Mouse (Mus musculus) hindbrain, embryonic 15.5 days (tissue): ENCODE data around the gene Cyp2r1. TPM values are rescaled to one million over a fixed set of nuclear protein-coding genes. Genes with fewer than 3 reads are reported as not detected.
A peak's percentile ranks its signal among the peaks of the same experiment; 100 is the strongest.
"Not testable (repeated sequence)": the region's sequence is repeated elsewhere in the genome, so short reads cannot be mapped to it uniquely, and the experiment has no call there.

ENCODE experiments used
- ATAC-seq: fragments of 200-750 bp; cut with Nextera tagmentation; 2 replicates; pipeline ENCODE4 v1.8.0; 2017; ENCODE audit warnings: low read depth, moderate number of reproducible peaks, moderate TSS enrichment; ENCODE audit not compliant: low FRiP score
- H3K27ac ChIP-seq: fragments of 300-500 bp; sonication (generic); replicated peaks from 2 replicates; pipeline ENCODE4 v1.5.1; 2015; ENCODE audit warnings: mild to moderate bottlenecking, inconsistent platforms
- H3K27me3 ChIP-seq: fragments of 300-500 bp; sonication (generic); 2 replicates; pipeline ENCODE4 v1.6.1; 2015; ENCODE audit warnings: control low read depth, inconsistent platforms
- H3K36me3 ChIP-seq: fragments of 300-500 bp; sonication (generic); 2 replicates; pipeline ENCODE4 v1.6.1; 2015; ENCODE audit warnings: control low read depth, inconsistent platforms
- H3K4me1 ChIP-seq: fragments of 300-500 bp; sonication (generic); replicated peaks from 2 replicates; pipeline ENCODE4 v1.6.1; 2015; ENCODE audit warnings: control low read depth, inconsistent platforms
- H3K4me2 ChIP-seq: fragments of 300-500 bp; sonication (generic); 2 replicates; pipeline ENCODE4 v1.6.1; 2015; ENCODE audit warnings: moderate library complexity, mild to moderate bottlenecking, inconsistent platforms
- H3K4me3 ChIP-seq: fragments of 300-500 bp; sonication (generic); 2 replicates; pipeline ENCODE4 v1.5.1; 2015; ENCODE audit warnings: mild to moderate bottlenecking, inconsistent platforms
- H3K9ac ChIP-seq: fragments of 300-500 bp; sonication (generic); 2 replicates; pipeline ENCODE4 v1.6.1; 2015; ENCODE audit warnings: inconsistent platforms
- H3K9me3 ChIP-seq: fragments of 300-500 bp; sonication (generic); 2 replicates; pipeline ENCODE4 v1.6.1; 2016; ENCODE audit warnings: control low read depth, inconsistent platforms
- WGBS: fragments of 180-500 bp; shearing (Covaris S2); methylation state at CpG from one replicate; pipeline ENCODE4 v1.1.7; 2015; 5-methylcytosine and 5-hydroxymethylcytosine counted together
- polyA plus RNA-seq: library from polyadenylated mRNA; unstranded; fragments of >200 nt; fragmentation: Nextera tagmentation; extraction: Ambion mirVana; gene quantifications from 2 replicates; pipeline ENCODE4 v1.2.1, GENCODE M21; 2015

The Cyp2r1 gene
- polyA plus RNA-seq: 1.3 and 2.0 TPM in 2 replicates

GRCm38 (mm10) chr7:114562531-114563241 is at the start of gene Cyp2r1:
Gene Cyp2r1 (minus strand): TSS chr7:114562972.
- Histone ChIP-seq H3K4me2 (peak within 1 kb of the TSS; percentile 92), H3K4me1 (0 out of 2 replicates have a peak, but pooled peaks cover 6% of the 10 kb centered on the region), H3K9me3 (no peaks in the 10 kb centered on the region), H3K27ac (peak within 1 kb of the TSS; percentile 87), H3K4me3 (peak within 1 kb of the TSS; percentile 82), H3K27me3 (no peaks in the 10 kb centered on the region), H3K36me3 (no peaks in the 10 kb centered on the region), H3K9ac (peak within 1 kb of the TSS; percentile 61)
- 2% methylated on average over 56 of the region's 56 CpGs for WGBS
- peak; percentile 99 for ATAC-seq

DNA sequence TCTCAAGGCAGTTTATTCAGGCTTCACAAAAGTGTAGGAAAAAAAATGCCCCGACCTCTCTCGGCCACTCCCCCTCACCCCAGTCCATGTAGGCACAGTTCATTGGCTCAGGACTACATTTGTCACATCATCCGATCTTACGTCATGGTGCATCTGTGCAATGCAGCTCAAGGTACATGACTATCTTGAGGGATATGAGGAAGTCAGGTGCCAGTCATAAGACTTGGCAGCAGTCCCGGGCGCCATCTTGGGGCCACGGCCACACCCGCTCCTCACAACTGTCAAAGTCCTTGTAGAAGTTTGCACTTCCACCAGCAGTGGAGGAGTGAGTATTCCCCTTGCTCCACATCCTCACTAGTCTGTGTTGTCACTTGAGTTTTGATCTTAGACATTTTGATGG is 31.6 kb upstream of the Cyp2r1 start:
- 95% methylated on average over 8 of the region's 8 CpGs for WGBS
- H3K27ac ChIP-seq, H3K9me3 ChIP-seq, H3K27me3 ChIP-seq, H3K9ac ChIP-seq, H3K4me2 ChIP-seq, ATAC-seq, H3K4me1 ChIP-seq, H3K4me3 ChIP-seq, H3K36me3 ChIP-seq: not testable (repeated sequence)

- Histone ChIP-seq H3K9me3 (no peaks in the 10 kb centered on the region), H3K27ac (no peak overlapping the region), H3K27me3 (no peaks in the 10 kb centered on the region), H3K4me1 (no peaks in the 10 kb centered on the region), H3K4me2 (no peak overlapping the region), H3K36me3 (no peaks in the 10 kb centered on the region), H3K4me3 (no peak overlapping the region), H3K9ac (no peak overlapping the region)
- 56% methylated on average over 2 of the region's 2 CpGs for WGBS
- ATAC-seq: no peak
Measured at GRCm38 (mm10) chr7:114582441-114582840, 19.7 kb upstream of the Cyp2r1 start.

DNA sequence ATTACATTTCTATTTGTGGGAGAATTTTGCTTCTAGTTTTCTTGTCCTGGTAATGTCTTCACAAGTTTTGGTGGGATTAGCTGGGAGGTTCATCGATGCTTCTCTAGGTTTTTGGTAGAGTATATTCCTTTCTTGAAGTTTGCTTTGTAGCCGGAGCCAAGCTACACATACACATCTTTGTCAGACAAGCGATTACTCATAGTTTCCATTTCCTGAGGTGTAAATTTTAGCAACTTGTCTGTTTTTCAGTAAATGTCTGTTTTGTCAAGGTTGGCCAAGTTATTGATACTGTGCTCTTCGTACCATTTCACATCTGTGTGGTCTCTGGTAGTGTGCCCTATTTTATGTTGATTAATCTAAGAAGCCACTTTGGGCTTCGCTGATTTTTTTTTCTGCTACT is 18.4 kb upstream of the Cyp2r1 start:
- no peak for ATAC-seq
- Histone ChIP-seq H3K27ac (no peak overlapping the region), H3K27me3 (no peaks in the 10 kb centered on the region), H3K36me3 (no peaks in the 10 kb centered on the region), H3K4me2 (no peak overlapping the region), H3K9me3 (no peaks in the 10 kb centered on the region), H3K4me1 (no peaks in the 10 kb centered on the region), H3K4me3 (no peak overlapping the region), H3K9ac (no peak overlapping the region)
- 89% methylated on average over 5 of the region's 5 CpGs for WGBS

- Histone ChIP-seq H3K9ac (no peak overlapping the region), H3K27me3 (no peaks in the 10 kb centered on the region), H3K9me3 (no peaks in the 10 kb centered on the region), H3K36me3 (no peaks in the 10 kb centered on the region), H3K4me2 (no peak overlapping the region), H3K4me3 (no peak overlapping the region), H3K4me1 (no peaks in the 10 kb centered on the region), H3K27ac (no peak overlapping the region)
- no peak for ATAC-seq
- WGBS: 5% methylated on average over 4 of the region's 4 CpGs
Measured at GRCm38 (mm10) chr7:114580426-114580825, 17.7 kb upstream of the Cyp2r1 start.

DNA sequence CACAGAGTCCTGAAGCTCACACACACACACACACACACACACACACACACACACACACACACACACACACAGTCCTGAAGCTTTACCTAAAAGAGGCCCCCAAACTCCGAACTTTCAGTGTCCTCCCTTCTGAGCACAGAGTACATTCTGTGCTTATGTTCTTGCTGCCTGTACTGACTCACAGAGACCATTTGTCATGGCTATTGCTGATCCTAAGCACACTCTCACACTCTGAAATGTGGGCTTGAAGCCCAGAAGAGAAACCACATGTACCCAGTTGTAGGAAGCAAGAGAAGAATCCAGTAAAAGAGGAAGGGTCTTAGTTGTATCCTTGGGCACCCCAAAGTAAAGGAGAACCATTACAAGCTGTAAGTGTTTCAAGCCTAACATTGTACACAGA is 14.9 kb upstream of the Cyp2r1 start:
- ATAC-seq: no peak
- H3K4me2 ChIP-seq: no peak overlapping the region
- 100% methylated on average over 1 of the region's 1 CpGs for WGBS

DNA sequence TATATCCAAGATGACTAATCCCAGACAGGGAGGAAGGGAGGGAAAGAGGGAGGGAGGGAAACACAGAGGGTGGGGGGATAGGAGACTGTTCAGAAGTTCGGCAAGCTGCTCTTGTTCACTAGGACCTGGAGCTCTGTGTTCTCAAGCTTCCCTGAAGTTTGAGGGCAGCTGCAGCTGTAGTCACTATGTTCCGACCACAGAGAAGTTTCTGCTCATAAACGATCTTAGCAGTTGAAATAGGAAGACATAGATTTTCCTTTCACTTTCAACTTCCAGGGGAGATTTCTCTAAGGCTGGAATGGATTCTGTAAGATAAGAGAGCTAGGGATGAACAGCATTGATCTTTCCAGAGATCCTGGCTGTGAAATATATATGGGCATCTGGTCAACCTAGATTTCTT is 14.2 kb upstream of the Cyp2r1 start:
- Histone ChIP-seq H3K4me1 (no peaks in the 10 kb centered on the region), H3K9ac (no peak overlapping the region), H3K4me2 (no peak overlapping the region), H3K9me3 (no peaks in the 10 kb centered on the region), H3K27ac (no peak overlapping the region), H3K4me3 (no peak overlapping the region), H3K36me3 (no peaks in the 10 kb centered on the region), H3K27me3 (no peaks in the 10 kb centered on the region)
- 80% methylated on average over 3 of the region's 3 CpGs for WGBS
- ATAC-seq: no peak

More for the DNA sequence above, 14.9 kb upstream of the Cyp2r1 start:
- Histone ChIP-seq H3K4me3 (no peak overlapping the region), H3K27me3 (no peaks in the 10 kb centered on the region), H3K9me3 (no peaks in the 10 kb centered on the region), H3K4me1 (no peaks in the 10 kb centered on the region), H3K27ac (no peak overlapping the region), H3K9ac (no peak overlapping the region), H3K36me3 (no peaks in the 10 kb centered on the region)

- not testable (repeated sequence) for ATAC-seq, H3K9ac ChIP-seq, H3K36me3 ChIP-seq, H3K9me3 ChIP-seq, H3K27me3 ChIP-seq, H3K4me1 ChIP-seq, H3K4me2 ChIP-seq, H3K4me3 ChIP-seq, H3K27ac ChIP-seq
- WGBS: 91% methylated on average over 4 of the region's 4 CpGs
Measured at GRCm38 (mm10) chr7:114573866-114574265, 11.1 kb upstream of the Cyp2r1 start.

GRCm38 (mm10) chr7:114536179-114536578 is 26.6 kb downstream of the Cyp2r1 start:
- Histone ChIP-seq H3K4me1 (no peaks in the 10 kb centered on the region), H3K4me2 (no peak overlapping the region), H3K27ac (no peak overlapping the region), H3K27me3 (no peaks in the 10 kb centered on the region), H3K4me3 (no peak overlapping the region), H3K36me3 (peaks cover 15% of the 10 kb centered on the region), H3K9me3 (no peaks in the 10 kb centered on the region), H3K9ac (no peak overlapping the region)
- no peak for ATAC-seq
- WGBS: 93% methylated on average over 1 of the region's 1 CpGs

DNA sequence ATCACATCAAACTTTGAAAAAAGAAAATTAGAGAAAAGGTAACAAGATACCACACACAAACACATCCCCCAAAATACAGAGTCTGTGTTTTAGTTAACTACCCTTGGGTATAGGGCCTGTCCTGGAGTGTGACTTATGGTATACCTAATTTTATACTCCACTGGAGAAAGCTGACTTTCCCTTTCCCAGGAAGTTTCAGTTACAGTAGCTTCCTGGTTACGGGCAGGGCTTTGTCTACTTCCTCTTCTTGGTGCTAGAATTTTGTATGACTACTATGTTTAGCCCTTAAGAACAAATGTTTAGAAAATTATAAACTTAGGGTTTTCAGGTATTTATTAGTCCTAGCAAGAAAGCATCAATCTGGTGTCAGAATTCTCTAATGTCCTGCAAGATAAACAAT is 36.5 kb downstream of the Cyp2r1 start:
- WGBS: 90% methylated on average over 1 of the region's 1 CpGs
- Histone ChIP-seq H3K36me3 (no peaks in the 10 kb centered on the region; the same call in 1 of the 2 replicates), H3K4me2 (no peak overlapping the region), H3K4me1 (no peaks in the 10 kb centered on the region), H3K27me3 (no peaks in the 10 kb centered on the region), H3K27ac (no peak overlapping the region), H3K4me3 (no peak overlapping the region), H3K9ac (no peak overlapping the region), H3K9me3 (no peaks in the 10 kb centered on the region)
- ATAC-seq: no peak

GRCm38 (mm10) chr7:114520122-114520521 is 42.6 kb downstream of the Cyp2r1 start:
- ATAC-seq: no peak
- 100% methylated on average over 1 of the region's 1 CpGs for WGBS
- H3K9me3 ChIP-seq: no peaks in the 10 kb centered on the region
- no peaks in the 10 kb centered on the region for H3K4me1 ChIP-seq
- no peak overlapping the region for H3K9ac ChIP-seq
- H3K27me3 ChIP-seq: no peaks in the 10 kb centered on the region
- H3K4me3 ChIP-seq: no peak overlapping the region
- no peaks in the 10 kb centered on the region; the same call in 1 of the 2 replicates for H3K36me3 ChIP-seq
- no peak overlapping the region for H3K4me2 ChIP-seq
- no peak overlapping the region for H3K27ac ChIP-seq

DNA sequence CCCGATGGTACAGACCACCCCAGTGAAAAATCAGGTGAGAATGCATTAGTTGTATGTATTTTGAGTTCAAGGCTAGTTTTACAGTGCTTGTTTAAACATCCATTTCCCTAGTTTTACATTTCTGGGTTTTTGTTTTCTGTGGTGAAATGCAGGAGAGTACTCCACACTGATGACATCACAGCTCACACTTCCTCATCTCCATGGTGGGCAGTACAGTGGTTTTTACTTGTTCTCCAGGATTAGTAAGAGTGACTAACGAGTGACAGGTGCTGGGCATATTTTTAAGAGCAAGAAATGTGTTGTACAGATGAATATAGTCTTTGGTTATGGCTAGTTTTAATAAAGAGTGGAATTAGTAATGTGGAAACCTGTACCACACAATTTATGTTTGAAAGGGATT is 53.9 kb downstream of the Cyp2r1 start:
- Histone ChIP-seq H3K4me3 (no peak overlapping the region), H3K27me3 (no peaks in the 10 kb centered on the region), H3K4me2 (no peak overlapping the region), H3K9ac (no peak overlapping the region), H3K4me1 (no peaks in the 10 kb centered on the region), H3K27ac (no peak overlapping the region), H3K9me3 (no peaks in the 10 kb centered on the region), H3K36me3 (0 out of 2 replicates have a peak, but pooled peaks cover 2% of the 10 kb centered on the region)
- no peak for ATAC-seq
- WGBS: 91% methylated on average over 2 of the region's 2 CpGs
